Mouse (Mus musculus) CH12.LX (cell line): Measurements from ENCODE around the gene Tanc1. TPM values are rescaled to one million over a fixed set of nuclear protein-coding genes. Genes with fewer than 3 reads are reported as not detected.

Experiments used
- DNase-seq: peaks from one replicate; pipeline ENCODE4 v3.0.0-alpha.2; 2013; ENCODE audit errors: extremely low read depth
- H3K27ac ChIP-seq: 2 replicates; pipeline ENCODE4 v1.5.1; 2012; ENCODE audit warnings: low read depth, mild to moderate bottlenecking, control low read depth, moderate library complexity; ENCODE audit not compliant: insufficient read depth
- H3K27me3 ChIP-seq: replicated peaks from 2 replicates; pipeline ENCODE3; 2012; ENCODE audit warnings: inconsistent platforms
- H3K36me3 ChIP-seq, 2 experiments: replicated peaks in 1 of 2; 2 replicates each; pipeline versions ENCODE3 to v1.6.1; 2012; ENCODE audit warnings: inconsistent platforms in 1 of 2, low read length in 1 of 2, mild to moderate bottlenecking in 1 of 2, mixed read lengths in 1 of 2, moderate library complexity in 1 of 2; ENCODE audit not compliant: control insufficient read depth in 1 of 2, insufficient read depth in 1 of 2
- H3K4me1 ChIP-seq, 2 experiments: 2 replicates each; pipeline ENCODE4 v1.6.1; 2012; ENCODE audit warnings: inconsistent platforms in 1 of 2, moderate library complexity in 1 of 2; ENCODE audit not compliant: insufficient read depth in 2 of 2, control insufficient read depth in 1 of 2
- H3K4me2 ChIP-seq: 2 replicates; pipeline ENCODE4 v1.6.1; 2012; ENCODE audit warnings: low read depth, mild to moderate bottlenecking, control low read depth; ENCODE audit not compliant: poor library complexity, insufficient read depth, severe bottlenecking
- H3K4me3 ChIP-seq, 3 experiments: fragments of 150-350 bp in 1 of 3; sonication (generic) in 1 of 3; replicated peaks in 1 of 3; 2 replicates each; pipeline versions ENCODE3 to v1.5.1; 2011 to 2012; ENCODE audit warnings: low read depth in 2 of 3, low read length in 2 of 3, mild to moderate bottlenecking in 2 of 3, moderate library complexity in 2 of 3, control low read depth in 1 of 3, improper control_type of control experiment in 1 of 3, inconsistent platforms in 1 of 3, mixed read lengths in 1 of 3; ENCODE audit not compliant: poor library complexity in 1 of 3
- H3K79me2 ChIP-seq: replicated peaks from 2 replicates; pipeline ENCODE4 v1.6.1; 2012; ENCODE audit warnings: mild to moderate bottlenecking, moderate library complexity; ENCODE audit not compliant: control insufficient read depth, poor library complexity, insufficient read depth, severe bottlenecking; ENCODE audit errors: extremely low read depth
- H3K9ac ChIP-seq: 2 replicates; pipeline ENCODE4 v1.6.1; 2012; ENCODE audit warnings: low read depth, mild to moderate bottlenecking, control low read depth, moderate library complexity; ENCODE audit not compliant: insufficient read depth
- H3K9me3 ChIP-seq: replicated peaks from 2 replicates; pipeline ENCODE3; 2012; ENCODE audit warnings: low read length, inconsistent platforms, mixed read lengths
- BHLHE40 ChIP-seq: IDR thresholded peaks from 2 replicates; pipeline ENCODE4 v1.6.1; 2011; ENCODE audit warnings: mild to moderate bottlenecking, low read depth, low read length, improper control_type of control experiment
- E2F4 ChIP-seq: IDR thresholded peaks from 2 replicates; pipeline ENCODE4 v1.6.1; 2011; ENCODE audit warnings: low read depth, low read length, improper control_type of control experiment; ENCODE audit not compliant: insufficient replicate concordance
- GABPA ChIP-seq: IDR thresholded peaks from 2 replicates; pipeline ENCODE4 v1.6.1; 2012; ENCODE audit warnings: low read depth, low read length, improper control_type of control experiment, inconsistent platforms; ENCODE audit not compliant: insufficient replicate concordance
- HCFC1 ChIP-seq: IDR thresholded peaks from 2 replicates; pipeline ENCODE4 v1.6.1; 2012; ENCODE audit warnings: low read depth, mild to moderate bottlenecking, inconsistent platforms, low read length, improper control_type of control experiment
- KAT2A ChIP-seq: IDR thresholded peaks from 2 replicates; pipeline ENCODE4 v1.6.1; 2012; ENCODE audit warnings: low read length, improper control_type of control experiment, inconsistent platforms; ENCODE audit not compliant: insufficient replicate concordance
- MAFK ChIP-seq: IDR thresholded peaks from 2 replicates; pipeline ENCODE4 v1.6.1; 2011; ENCODE audit warnings: low read length, improper control_type of control experiment; ENCODE audit not compliant: insufficient replicate concordance
- MAX ChIP-seq: IDR thresholded peaks from 2 replicates; pipeline ENCODE4 v1.6.1; 2011; ENCODE audit warnings: low read length, improper control_type of control experiment
- POLR2A ChIP-seq: IDR thresholded peaks from 2 replicates; pipeline ENCODE4 v1.6.1; 2011; ENCODE audit warnings: low read depth, mild to moderate bottlenecking, improper control_type of control experiment, low read length
- RAD21 ChIP-seq: IDR thresholded peaks from 2 replicates; pipeline ENCODE4 v1.6.1; 2011; ENCODE audit warnings: low read depth, mild to moderate bottlenecking, low read length, improper control_type of control experiment, moderate library complexity
- SMC3 ChIP-seq: IDR thresholded peaks from 2 replicates; pipeline ENCODE4 v1.6.1; 2011; ENCODE audit warnings: low read depth, low read length, improper control_type of control experiment
- TBP ChIP-seq: conservative IDR thresholded peaks from 2 replicates; pipeline ENCODE4 v1.6.1; 2011; ENCODE audit warnings: low read depth, low read length, improper control_type of control experiment
- TCF12 ChIP-seq: IDR thresholded peaks from 2 replicates; pipeline ENCODE4 v1.6.1; 2014; ENCODE audit warnings: low read depth, mild to moderate bottlenecking, inconsistent platforms, low read length, improper control_type of control experiment
- UBTF ChIP-seq: IDR thresholded peaks from 2 replicates; pipeline ENCODE4 v1.6.1; 2012; ENCODE audit warnings: low read depth, mild to moderate bottlenecking, inconsistent platforms, low read length, improper control_type of control experiment, moderate library complexity
- USF2 ChIP-seq: conservative IDR thresholded peaks from 2 replicates; pipeline ENCODE4 v1.6.1; 2011; ENCODE audit warnings: low read depth, low read length, improper control_type of control experiment
- ZC3H11A ChIP-seq: IDR thresholded peaks from 2 replicates; pipeline ENCODE4 v1.6.1; 2012; ENCODE audit warnings: low read depth, mild to moderate bottlenecking, inconsistent platforms, low read length, improper control_type of control experiment
- ZNF384 ChIP-seq: IDR thresholded peaks from 2 replicates; pipeline ENCODE4 v1.6.1; 2012; ENCODE audit warnings: low read depth, low read length, improper control_type of control experiment, inconsistent platforms
- dilution Hi-C: fragments of 300-500 bp; cut with MboI; formaldehyde crosslinking; loops from 2 replicates; pipeline ENCODE4 v1.14.3; 2020; ENCODE audit warnings: low sequenced_read_pairs; ENCODE audit not compliant: extremely low pct_unique_long_range_greater_than_20kb, extremely low pct_ligation_motif_present
- in situ Hi-C: fragments of 300-500 bp; cut with MboI; formaldehyde crosslinking; loops from 3 replicates; pipeline ENCODE4 v1.14.3; 2019; ENCODE audit warnings: low sequenced_read_pairs, low pct_ligation_motif_present, low pct_unique_long_range_greater_than_20kb, mixed read lengths
- polyA plus RNA-seq: library from polyadenylated mRNA; unstranded; fragments of >175 nt; gene quantifications from 2 replicates; pipeline ENCODE4 v1.2.1, GENCODE M21; 2012; ENCODE audit warnings: low read depth; ENCODE audit not compliant: insufficient read length
- total RNA-seq, 2 experiments: library from RNA; depleted of rRNA; stranded (reverse); fragments of 300-350 nt in 1 of 2; fragments of >200 nt in 1 of 2; gene quantifications; 2 replicates each; pipeline ENCODE4 v1.2.3; 2012 to 2014

Tanc1 gene
- total and polyA plus RNA-seq, 3 experiments, result 0.08 to 0.21 (median 0.08) TPM

DNA sequence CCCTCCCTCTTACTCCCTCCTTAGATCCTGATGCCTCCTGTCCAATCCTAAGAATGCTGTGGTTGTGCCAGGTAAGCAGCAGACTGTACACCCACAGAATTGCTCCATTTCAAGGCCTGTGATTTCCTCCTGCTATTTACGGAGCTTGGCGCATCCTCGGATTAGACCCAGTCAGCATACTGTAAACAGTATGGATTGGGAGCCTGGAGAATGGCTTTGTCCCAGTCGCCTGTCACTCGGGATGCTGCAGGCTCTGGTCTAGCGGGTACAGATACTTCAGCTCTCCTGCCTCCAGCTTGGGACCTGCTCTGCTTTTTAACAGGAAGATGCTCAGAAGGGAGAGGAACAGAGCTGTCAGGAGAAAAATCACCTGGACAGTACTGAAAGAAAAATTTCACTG is 207.6 kb downstream of the Tanc1 start:
- Histone ChIP-seq H3K4me3 (no peak overlapping the region), H3K4me1 (peaks cover 0 to 3% of the 10 kb centered on the region in 2 experiments; a peak in 1 of 4 replicates), H3K9ac (no peak overlapping the region), H3K4me2 (no peak overlapping the region), H3K9me3 (no peaks in the 10 kb centered on the region), H3K27ac (no peak overlapping the region), H3K36me3 (no peaks in the 10 kb centered on the region), H3K27me3 (no peaks in the 10 kb centered on the region), H3K79me2 (no peaks in the 10 kb centered on the region)
- TF ChIP-seq POLR2A, result no peak
- TF ChIP-seq ZNF384, result no peak
- no peak for TF ChIP-seq HCFC1
- no peak for TF ChIP-seq TBP
- no peak for TF ChIP-seq UBTF
- TF ChIP-seq SMC3, result no peak
- TF ChIP-seq RAD21, result no peak
- no peak for TF ChIP-seq KAT2A
- DNase-seq, result no peak
- dilution Hi-C loops, result no loop called here
- in situ Hi-C loops, result no loop called here

DNA sequence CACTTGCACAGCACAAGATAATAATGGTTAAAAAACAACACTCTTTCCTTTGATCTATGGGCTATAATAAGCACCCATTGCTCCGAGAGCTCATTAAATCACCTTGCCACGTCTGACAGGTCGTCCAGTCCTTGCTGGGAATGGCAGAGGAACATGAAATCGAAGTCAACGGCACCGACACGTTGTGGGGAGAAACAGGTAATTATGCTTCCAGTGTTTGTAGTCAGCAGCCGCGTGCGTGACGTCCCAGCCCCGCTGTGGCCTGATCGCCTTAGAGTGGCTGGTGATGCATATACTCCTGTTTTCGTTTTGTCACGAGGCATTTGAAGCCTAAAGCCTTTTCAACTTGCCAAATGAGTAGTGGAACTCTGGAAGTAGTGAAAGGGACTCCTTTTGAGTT is 208.2 kb downstream of the Tanc1 start:
- Histone ChIP-seq H3K4me1 (peaks cover 0 to 3% of the 10 kb centered on the region in 2 experiments; a peak in 1 of 4 replicates), H3K4me3 (no peak overlapping the region), H3K36me3 (no peaks in the 10 kb centered on the region), H3K27me3 (no peaks in the 10 kb centered on the region), H3K9me3 (no peaks in the 10 kb centered on the region), H3K79me2 (no peaks in the 10 kb centered on the region), H3K4me2 (no peak overlapping the region), H3K9ac (no peak overlapping the region), H3K27ac (no peak overlapping the region)
- in situ Hi-C loops (no loop called here), dilution Hi-C loops (no loop called here)
- no peak for DNase-seq
- no peak for TF ChIP-seq TCF12
- TF ChIP-seq BHLHE40, result no peak
- no peak for TF ChIP-seq ZNF384
- TF ChIP-seq USF2, result no peak
- TF ChIP-seq GABPA, result no peak

DNA sequence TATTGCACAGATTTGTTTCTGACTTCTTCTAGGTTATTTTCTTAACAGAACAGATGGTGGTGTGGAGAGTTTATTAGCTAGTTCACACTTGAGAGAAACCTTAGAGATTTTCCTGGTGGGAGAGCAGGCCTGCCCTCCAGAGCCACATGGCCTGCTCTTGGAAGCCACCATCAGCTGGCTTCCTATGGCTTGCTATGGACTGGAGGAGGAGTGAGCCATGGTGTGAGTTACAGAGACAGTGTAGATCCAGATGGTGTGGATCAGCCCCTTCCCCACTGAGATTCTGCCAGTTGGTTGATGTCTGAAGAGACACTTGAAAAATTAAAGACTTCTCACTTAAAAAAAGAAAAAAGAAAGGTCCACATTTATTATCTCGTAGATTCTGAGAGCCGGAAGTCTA is 209.2 kb downstream of the Tanc1 start:
- Histone ChIP-seq H3K4me3 (no peak overlapping the region), H3K27ac (no peak overlapping the region), H3K4me2 (no peak overlapping the region), H3K36me3 (no peaks in the 10 kb centered on the region), H3K9ac (no peak overlapping the region), H3K4me1 (peaks cover 0 to 3% of the 10 kb centered on the region in 2 experiments; a peak in 1 of 4 replicates), H3K9me3 (no peaks in the 10 kb centered on the region), H3K79me2 (no peaks in the 10 kb centered on the region), H3K27me3 (no peaks in the 10 kb centered on the region)
- TF ChIP-seq ZC3H11A (no peak), MAFK (no peak), RAD21 (no peak), E2F4 (no peak), MAX (no peak)
- DNase-seq, result no peak
- in situ Hi-C loops (no loop called here), dilution Hi-C loops (no loop called here)
